Mouse (Mus musculus) embryonic facial prominence, embryonic 10.5 days (tissue): ENCODE data around the gene Gfer. TPM values are rescaled to one million over a fixed set of nuclear protein-coding genes. Genes with fewer than 3 reads are reported as not detected.

Experiments
- DNase-seq: peaks from one replicate; pipeline ENCODE4 v3.0.0-alpha.2; 2017; ENCODE audit warnings: low spot score
- H3K27ac ChIP-seq: fragments of 300-500 bp; sonication (generic); replicated peaks from 2 replicates; pipeline ENCODE4 v1.5.1; 2016; ENCODE audit warnings: mild to moderate bottlenecking
- H3K27me3 ChIP-seq: fragments of 300-500 bp; sonication (generic); replicated peaks from 2 replicates; pipeline ENCODE4 v1.6.1; 2016; ENCODE audit warnings: low read depth, mild to moderate bottlenecking; ENCODE audit not compliant: poor library complexity, severe bottlenecking
- H3K36me3 ChIP-seq: fragments of 300-500 bp; sonication (generic); replicated peaks from 2 replicates; pipeline ENCODE4 v1.6.1; 2016; ENCODE audit warnings: mild to moderate bottlenecking, moderate library complexity
- H3K4me1 ChIP-seq: fragments of 300-500 bp; sonication (generic); 2 replicates; pipeline ENCODE4 v1.6.1; 2016
- H3K4me3 ChIP-seq: fragments of 300-500 bp; sonication (generic); 2 replicates; pipeline ENCODE4 v1.5.1; 2016; ENCODE audit warnings: mild to moderate bottlenecking, moderate library complexity
- H3K9me3 ChIP-seq: fragments of 300-500 bp; sonication (generic); 2 replicates; pipeline ENCODE4 v1.6.1; 2016; ENCODE audit warnings: mild to moderate bottlenecking
- whole genome bisulfite sequencing: fragments of 180-500 bp; shearing (Covaris S2); methylation state at CpG from one replicate; pipeline ENCODE4 v1.1.7; 2016; 5-methylcytosine and 5-hydroxymethylcytosine counted together
- polyA plus RNA-seq: library from polyadenylated mRNA; unstranded; fragments of >200 nt; fragmentation: Nextera tagmentation; extraction: Ambion mirVana; gene quantifications from 2 replicates; pipeline ENCODE4 v1.2.1, GENCODE M21; 2016

Gene Gfer
- polyA plus RNA-seq, 1 experiment from 2014 or later, result 52.3 TPM

DNA sequence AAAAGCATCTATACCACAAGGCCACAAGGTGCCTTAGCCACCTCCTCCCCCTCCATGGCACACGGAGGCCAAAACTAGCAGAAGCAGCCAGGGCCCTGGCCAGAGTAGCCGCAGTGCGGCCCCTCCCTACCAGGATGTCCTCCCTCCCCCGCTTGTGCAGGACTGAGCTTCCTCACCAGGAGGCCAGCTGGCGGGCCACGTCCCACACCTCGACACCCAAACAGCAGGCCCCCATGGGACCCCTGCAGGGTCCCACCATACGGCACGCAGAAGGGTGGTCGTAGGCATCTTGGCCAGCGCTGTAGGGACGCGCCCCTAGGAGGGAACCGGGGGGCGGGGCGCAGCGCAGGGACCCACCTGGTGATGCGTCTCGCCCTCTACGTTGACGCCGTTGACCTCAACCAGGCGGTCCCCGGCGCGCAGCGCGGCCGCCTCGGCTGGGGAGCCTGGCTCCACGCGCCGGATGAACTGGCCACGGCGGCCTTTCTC, 46.3 kb downstream of the Gfer start:
- Histone ChIP-seq H3K4me3 (peak overlapping the region; percentile 88), H3K36me3 (peaks cover 2% of the 10 kb centered on the region; the same call in 1 of the 2 replicates), H3K4me1 (peaks cover 46% of the 10 kb centered on the region), H3K27ac (peak overlapping the region; percentile 87), H3K9me3 (no peaks in the 10 kb centered on the region), H3K27me3 (peaks cover 53% of the 10 kb centered on the region)
- DNase-seq, result peak; percentile 59
- WGBS, result under 1% methylated on average over 35 of the region's 35 CpGs

DNA sequence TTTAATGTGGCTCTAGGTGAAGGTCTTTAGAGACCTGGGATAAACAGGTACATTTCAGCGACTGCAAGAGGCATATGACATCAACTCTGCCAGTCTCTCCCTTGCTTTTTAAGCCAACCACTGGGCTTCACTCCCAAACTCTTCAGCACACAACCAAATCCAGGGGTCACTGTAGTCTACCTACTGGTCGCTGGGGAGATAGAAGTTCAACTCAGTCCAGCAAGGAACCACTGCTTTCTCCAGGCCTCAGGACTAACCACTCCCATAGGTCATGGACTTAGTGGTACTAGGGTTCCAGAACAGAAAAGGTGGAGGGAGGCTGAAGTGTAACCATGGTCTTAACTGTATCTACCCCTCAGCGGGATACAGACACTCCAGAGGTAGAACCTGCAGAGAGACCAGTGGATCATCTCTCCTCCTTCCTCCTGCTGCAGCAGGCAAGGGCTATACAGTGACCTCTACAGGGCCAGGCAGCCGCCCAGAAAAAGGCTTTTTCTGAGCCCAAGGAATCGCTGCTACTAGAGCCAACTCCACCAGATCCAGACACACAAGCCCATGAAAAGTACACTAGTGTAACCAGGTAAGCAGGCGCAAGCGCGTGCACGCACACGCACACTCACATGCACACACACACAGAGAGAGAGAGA, 47.1 kb downstream of the Gfer start:
- Histone ChIP-seq H3K27ac (0 out of 2 replicates have a peak overlapping the region, but pooled peaks have one; percentile 87), H3K27me3 (peaks cover 53% of the 10 kb centered on the region), H3K4me3 (peak overlapping the region; percentile 88), H3K36me3 (peaks cover 5% of the 10 kb centered on the region; the same call in 1 of the 2 replicates), H3K4me1 (peaks cover 51% of the 10 kb centered on the region), H3K9me3 (no peaks in the 10 kb centered on the region)
- 72% methylated on average over 10 of the region's 10 CpGs for WGBS
- DNase-seq, result no peak

DNA sequence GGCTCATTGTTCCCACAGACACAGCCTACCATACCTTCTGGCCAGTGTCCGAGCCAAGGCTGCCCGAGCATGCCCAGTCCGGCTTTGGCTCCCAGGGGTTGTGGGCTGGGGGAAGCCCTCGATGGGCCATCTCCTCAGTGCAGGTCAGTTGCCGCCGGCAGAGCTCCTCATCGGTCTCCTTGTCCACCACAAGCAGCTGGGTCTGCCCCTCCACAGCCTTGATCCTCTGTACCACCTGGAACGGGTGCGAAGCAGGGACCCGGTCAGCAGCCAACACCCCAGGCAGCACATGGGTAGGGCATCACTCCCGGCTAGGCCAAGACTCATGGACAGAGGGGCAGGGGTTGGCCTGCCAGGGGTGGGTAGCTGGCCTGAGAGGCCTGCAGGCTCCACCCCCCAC, 48.5 kb downstream of the Gfer start:
- H3K27ac ChIP-seq, result 0 out of 2 replicates have a peak overlapping the region, but pooled peaks have one; percentile 5
- peaks cover 49% of the 10 kb centered on the region for H3K27me3 ChIP-seq
- peaks cover 8% of the 10 kb centered on the region; the same call in 1 of the 2 replicates for H3K36me3 ChIP-seq
- DNase-seq, result no peak
- peak overlapping the region; percentile 88; the same call in 1 of the 2 replicates for H3K4me3 ChIP-seq
- 86% methylated on average over 11 of the region's 11 CpGs for WGBS
- no peaks in the 10 kb centered on the region for H3K9me3 ChIP-seq
- H3K4me1 ChIP-seq, result peaks cover 63% of the 10 kb centered on the region

DNA sequence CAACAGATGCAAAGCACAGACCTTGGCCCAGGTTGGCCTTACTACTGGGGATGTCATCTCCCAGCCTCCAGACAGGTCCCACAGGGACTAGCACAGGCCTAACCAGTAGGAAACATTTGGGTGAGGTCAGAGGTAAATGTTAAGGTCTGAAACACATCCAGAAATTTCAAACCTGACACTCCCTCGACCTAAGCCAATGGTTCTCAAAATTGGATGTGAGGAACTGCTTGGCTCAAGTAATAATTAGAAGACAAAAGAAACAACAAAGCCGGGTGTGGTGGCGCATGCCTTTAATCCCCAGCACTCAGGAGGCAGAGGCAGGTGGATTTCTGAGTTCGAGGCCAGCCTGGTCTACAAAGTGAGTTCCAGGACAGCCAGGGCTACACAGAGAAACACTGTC, 49.6 kb downstream of the Gfer start:
- Histone ChIP-seq H3K4me3 (no peak overlapping the region), H3K4me1 (peaks cover 67% of the 10 kb centered on the region), H3K36me3 (peaks cover 18% of the 10 kb centered on the region), H3K9me3 (no peaks in the 10 kb centered on the region), H3K27me3 (peaks cover 39% of the 10 kb centered on the region), H3K27ac (no peak overlapping the region)
- DNase-seq, result no peak
- 84% methylated on average over 4 of the region's 4 CpGs for WGBS

DNA sequence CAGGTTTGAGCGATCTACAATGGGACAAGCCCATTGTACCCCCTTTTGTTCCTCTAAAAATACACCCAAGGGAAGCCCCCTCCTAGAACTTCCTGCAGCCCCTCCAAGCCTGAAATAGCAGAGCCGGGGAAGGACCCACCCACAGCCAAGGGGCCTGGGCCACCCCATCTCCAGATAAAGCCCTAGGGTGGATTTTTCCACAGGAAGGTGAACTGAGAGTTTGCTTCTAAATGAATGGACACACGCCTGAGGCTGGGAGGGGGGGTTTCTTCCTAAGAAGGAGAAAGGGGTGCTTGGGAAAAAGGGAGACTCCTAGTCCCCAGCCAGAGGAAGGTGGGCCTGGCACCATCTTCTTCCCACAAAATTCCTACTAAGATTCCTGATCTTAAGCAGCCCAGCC, 50.0 kb downstream of the Gfer start:
- Histone ChIP-seq H3K27ac (peak overlapping the region; percentile 84; the same call in 1 of the 2 replicates), H3K4me1 (peaks cover 67% of the 10 kb centered on the region), H3K27me3 (peaks cover 34% of the 10 kb centered on the region), H3K4me3 (no peak overlapping the region), H3K9me3 (no peaks in the 10 kb centered on the region), H3K36me3 (peaks cover 21% of the 10 kb centered on the region)
- WGBS, result 79% methylated on average over 3 of the region's 3 CpGs
- no peak for DNase-seq

DNA sequence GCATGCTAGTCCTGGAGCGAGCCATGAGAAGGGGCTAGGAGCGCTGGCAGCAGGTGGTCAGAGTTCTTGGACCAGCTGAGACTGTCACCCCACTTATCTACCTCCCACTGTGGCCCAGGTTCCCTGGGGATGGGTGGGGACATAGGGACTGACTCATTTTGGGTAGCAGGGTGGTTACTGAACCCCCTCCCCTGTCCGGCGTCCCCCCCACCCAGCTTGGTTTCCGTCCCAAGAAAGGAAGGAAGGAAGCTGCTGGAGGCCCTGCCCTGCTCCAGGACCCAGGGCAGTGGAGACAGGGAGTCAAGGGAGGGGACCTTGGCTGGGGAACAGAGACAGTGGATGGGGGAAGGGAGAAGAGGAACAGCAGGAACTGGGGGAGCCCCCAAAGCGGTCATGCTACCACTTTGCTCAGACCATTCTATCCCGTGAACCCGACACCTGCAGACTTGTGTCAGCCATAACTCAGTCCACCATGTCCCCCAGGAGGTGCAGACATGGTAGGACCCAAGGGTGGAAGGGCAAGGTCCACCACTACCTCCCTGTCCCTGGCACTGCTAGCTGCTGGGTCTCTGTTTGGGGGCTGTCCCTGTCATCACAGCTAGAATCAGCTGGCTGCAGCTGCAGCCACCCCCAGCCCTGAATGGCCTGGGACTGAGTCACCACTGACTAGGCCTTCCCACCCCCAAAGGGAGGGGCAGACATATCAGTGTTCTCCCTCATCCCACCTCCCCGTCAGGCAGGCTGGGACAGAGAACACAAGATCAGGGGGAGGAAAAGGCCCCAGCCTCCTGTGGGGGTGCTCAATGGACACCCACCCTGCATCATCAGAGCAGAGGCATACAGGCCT, 50.9 kb downstream of the Gfer start:
- H3K9me3 ChIP-seq, result no peaks in the 10 kb centered on the region
- H3K4me3 ChIP-seq, result peak overlapping the region; percentile 29
- 83% methylated on average over 9 of the region's 9 CpGs for WGBS
- DNase-seq, result no peak
- peaks cover 26% of the 10 kb centered on the region for H3K27me3 ChIP-seq
- H3K27ac ChIP-seq, result peak overlapping the region; percentile 84
- peaks cover 66% of the 10 kb centered on the region for H3K4me1 ChIP-seq
- peaks cover 29% of the 10 kb centered on the region for H3K36me3 ChIP-seq

DNA sequence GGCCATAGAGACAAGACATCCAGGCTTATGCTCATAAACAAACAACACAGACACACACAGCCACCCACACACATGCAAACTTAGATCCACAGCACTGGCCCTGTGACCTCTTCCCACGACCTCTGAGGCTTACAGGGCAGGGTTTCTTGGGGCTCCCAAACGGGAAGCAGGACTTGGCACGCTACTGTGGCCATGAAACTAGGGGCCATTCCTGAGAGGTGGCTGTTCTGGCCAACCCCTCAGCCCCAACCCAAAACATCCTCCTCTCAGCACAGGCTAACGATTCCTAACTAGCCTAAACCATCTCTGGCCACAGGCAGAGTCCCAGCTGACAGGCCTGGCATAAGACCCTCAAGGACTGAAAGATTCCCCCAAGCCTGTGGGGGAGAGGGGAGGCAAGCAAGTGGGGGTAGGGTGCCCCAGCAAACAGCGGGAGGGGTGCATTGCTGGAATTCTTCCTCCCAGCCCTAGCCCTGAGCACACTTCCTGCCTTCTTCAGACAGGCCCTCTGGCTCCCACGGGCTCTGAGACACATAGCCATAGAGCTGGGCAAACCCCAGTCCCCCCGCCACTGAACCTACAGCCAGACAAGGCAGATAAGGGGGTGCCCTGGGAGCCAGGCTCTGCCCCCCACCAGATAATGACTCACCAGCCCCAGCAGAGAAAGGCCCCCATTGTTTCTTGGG, 51.8 kb downstream of the Gfer start:
- Histone ChIP-seq H3K9me3 (no peaks in the 10 kb centered on the region), H3K27ac (peak overlapping the region; percentile 84), H3K36me3 (peaks cover 38% of the 10 kb centered on the region), H3K27me3 (peaks cover 18% of the 10 kb centered on the region), H3K4me1 (peaks cover 66% of the 10 kb centered on the region), H3K4me3 (peak overlapping the region; percentile 29)
- DNase-seq, result no peak
- 30% methylated on average over 7 of the region's 7 CpGs for WGBS

Other genes starting within 250 kb of the Gfer start
- gene E4f1, start 225.8 kb downstream of the Gfer start, polyA plus RNA-seq, result 35.5 and 36.6 TPM in 2 replicates
- 71.0 and 72.8 TPM in 2 replicates for gene Pgp, start 225.8 kb downstream of the Gfer start, polyA plus RNA-seq
- gene Bricd5, start 222.3 kb downstream of the Gfer start, polyA plus RNA-seq, result 0.36 and 0.67 TPM in 2 replicates
- 37.5 and 39.0 TPM in 2 replicates for gene Mlst8, start 217.1 kb downstream of the Gfer start, polyA plus RNA-seq
- 3.1 and 3.9 TPM in 2 replicates for gene Caskin1, start 207.6 kb downstream of the Gfer start, polyA plus RNA-seq
- 116 and 121 TPM in 2 replicates for gene Traf7, start 168.2 kb downstream of the Gfer start, polyA plus RNA-seq
- 2.6 TPM in 2 replicates for gene Rab26, start 161.9 kb downstream of the Gfer start, polyA plus RNA-seq
- 14.9 and 16.3 TPM in 2 replicates for gene Pkd1, start 146.3 kb downstream of the Gfer start, polyA plus RNA-seq
- gene Tsc2, start 63.5 kb downstream of the Gfer start, polyA plus RNA-seq, result 70.2 and 70.4 TPM in 2 replicates
- gene Nthl1, start 63.5 kb downstream of the Gfer start, polyA plus RNA-seq, result 22.4 and 27.3 TPM in 2 replicates
- gene Slc9a3r2, start 45.8 kb downstream of the Gfer start, polyA plus RNA-seq, result 31.7 and 37.3 TPM in 2 replicates
- gene Npw, start 37.7 kb downstream of the Gfer start, polyA plus RNA-seq, result not detected in 2 replicates
- gene Zfp598, start 26.5 kb downstream of the Gfer start, polyA plus RNA-seq, result 29.0 and 30.4 TPM in 2 replicates
- 6.0 and 8.1 TPM in 2 replicates for gene Syngr3, start 6.2 kb downstream of the Gfer start, polyA plus RNA-seq
- 0.72 and 1.9 TPM in 2 replicates for gene Noxo1, start 78 bp upstream of the Gfer start, polyA plus RNA-seq
- gene Tbl3, start 11.5 kb upstream of the Gfer start, polyA plus RNA-seq, result 152 and 162 TPM in 2 replicates
- gene Rnf151, start 21.9 kb upstream of the Gfer start, polyA plus RNA-seq, result 0.13 and 0.29 TPM in 2 replicates
- 1,693 and 1,819 TPM in 2 replicates for gene Rps2, start 22.0 kb upstream of the Gfer start, polyA plus RNA-seq
- 193 and 199 TPM in 2 replicates for gene Ndufb10, start 28.3 kb upstream of the Gfer start, polyA plus RNA-seq
- gene Rpl3l, start 31.7 kb upstream of the Gfer start, polyA plus RNA-seq, result not detected in 2 replicates
- gene Msrb1, start 40.5 kb upstream of the Gfer start, polyA plus RNA-seq, result 21.6 and 24.6 TPM in 2 replicates
- 1.3 and 2.3 TPM in 2 replicates for gene Hs3st6, start 56.8 kb upstream of the Gfer start, polyA plus RNA-seq
- not detected in 2 replicates for gene Meiob, start 108.1 kb upstream of the Gfer start, polyA plus RNA-seq
- 26.4 and 28.6 TPM in 2 replicates for gene Hagh, start 144.0 kb upstream of the Gfer start, polyA plus RNA-seq
- gene Fahd1, start 154.2 kb upstream of the Gfer start, polyA plus RNA-seq, result 16.7 and 17.4 TPM in 2 replicates
- 0.49 and 1.2 TPM in 2 replicates for gene Igfals, start 169.8 kb upstream of the Gfer start, polyA plus RNA-seq
- 71.8 and 81.8 TPM in 2 replicates for gene Nubp2, start 190.2 kb upstream of the Gfer start, polyA plus RNA-seq
- 47.1 TPM in 2 replicates for gene Spsb3, start 190.5 kb upstream of the Gfer start, polyA plus RNA-seq
- 30.6 and 33.6 TPM in 2 replicates for gene Eme2, start 198.9 kb upstream of the Gfer start, polyA plus RNA-seq
- 102 and 105 TPM in 2 replicates for gene Mrps34, start 199.0 kb upstream of the Gfer start, polyA plus RNA-seq
- 47.3 and 50.1 TPM in 2 replicates for gene Nme3, start 200.3 kb upstream of the Gfer start, polyA plus RNA-seq
- gene Mapk8ip3, start 240.8 kb upstream of the Gfer start, polyA plus RNA-seq, result 40.8 and 40.9 TPM in 2 replicates